Mouse (Mus musculus): ENCODE data around the gene Gngt1.

- TF ChIP-seq ZNF384 (IDR thresholded peaks at IDR 0.05; ENCODE audit: low read depth, low read length) (no peak), MAFK (IDR thresholded peaks at IDR 0.05; ENCODE audit: insufficient read depth, low read depth, low read length) (no peak)
Observed at GRCm38 (mm10) chr6:4009548-4009947, 16.0 kb downstream of the Gngt1 start.

All from ES-E14 (cell line).